Mouse (Mus musculus) small intestine, adult 2 months (tissue): ENCODE results near the gene Rbm33.

Source experiments
- CTCF ChIP-seq: fragments of 200-500 bp; IDR thresholded peaks from 2 replicates; pipeline ENCODE4 v1.5.1; 2012; ENCODE audit warnings: low read depth, mild to moderate bottlenecking, control low read depth, inconsistent platforms, low read length, moderate library complexity, mixed read lengths; ENCODE audit not compliant: insufficient replicate concordance, insufficient read length; ENCODE audit errors: extremely low read depth
- POLR2A ChIP-seq: fragments of 200-500 bp; IDR thresholded peaks from 2 replicates; pipeline ENCODE4 v1.6.1; 2012; ENCODE audit warnings: low read depth, mild to moderate bottlenecking, control low read depth, inconsistent platforms, low read length, moderate library complexity

- TF ChIP-seq CTCF (no peak), POLR2A (no peak)
Observed at GRCm38 (mm10) chr5:28399451-28400115, 82.7 kb downstream of the Rbm33 start.
